Mouse (Mus musculus) left cerebral cortex, postnatal 25 days (tissue): ENCODE data around the gene Tmem8. TPM values are rescaled to one million over a fixed set of nuclear protein-coding genes. Genes with fewer than 3 reads are reported as not detected.
"Not testable (repeated sequence)": the region's sequence is repeated elsewhere in the genome, so short reads cannot be mapped to it uniquely, and the experiment has no call there.

Experiments
- DNase-seq, 2 experiments: peaks; one replicate each; pipeline ENCODE4 v3.0.0; 2022; ENCODE audit warnings: low spot score in 2 of 2, mixed read lengths in 1 of 2
- intact Hi-C: fragments of 180-260 bp; cut with DNase I; formaldehyde crosslinking; loops from one replicate; pipeline ENCODE4 v1.15.1; 2025
- total RNA-seq, 2 experiments: library from RNA; stranded (reverse); gene quantifications; 2 replicates each; pipeline ENCODE4 v1.2.3; 2021

The Tmem8 gene
- total RNA-seq, result 10 to 100 TPM; 11.6 to 13.0 TPM

- DNase-seq, result peak; percentile 54 to 71
- intact Hi-C loops, result no loop called here
Observed at GRCm38 (mm10) chr17:26113181-26113948, at the start of gene Tmem8. Tmem8 (plus strand) TSS chr17:26113299.

- intact Hi-C loops, result no loop called here
- no peak for DNase-seq
Observed at GRCm38 (mm10) chr17:26064916-26065315, 48.2 kb upstream of the Tmem8 start.

GRCm38 (mm10) chr17:26066488-26067020 is 46.5 kb upstream of the Tmem8 start:
- no peak for DNase-seq
- intact Hi-C loops, result no loop called here

GRCm38 (mm10) chr17:26068024-26068830 is 44.9 kb upstream of the Tmem8 start:
- DNase-seq, result no peak
- intact Hi-C loops, result loop anchor here (2.0 kb wide), 1 partner anchor 27 kb away; no protein-coding TSS in a partner anchor

GRCm38 (mm10) chr17:26068831-26069739 is 44.0 kb upstream of the Tmem8 start, which contains the start of gene Rab11fip3:
Rab11fip3 (minus strand) TSS chr17:26069555.
- intact Hi-C loops, result loop anchor here (2.0 kb wide), 1 partner anchor 28 kb away; no protein-coding TSS in a partner anchor

GRCm38 (mm10) chr17:26070136-26070535 is 43.0 kb upstream of the Tmem8 start:
- intact Hi-C loops, result no loop called here
- DNase-seq, result no peak

More at GRCm38 (mm10) chr17:26068831-26069739, 44.0 kb upstream of the Tmem8 start, which contains the start of gene Rab11fip3:
- peak; percentile 84 to 87 for DNase-seq

GRCm38 (mm10) chr17:26075246-26075645 is 37.9 kb upstream of the Tmem8 start:
- intact Hi-C loops, result no loop called here
- peak; percentile 58 to 94 for DNase-seq

- intact Hi-C loops, result no loop called here
- peak in 1 of 2 experiments; percentile 51 for DNase-seq
Observed at GRCm38 (mm10) chr17:26078851-26079250, 34.2 kb upstream of the Tmem8 start.

- intact Hi-C loops, result no loop called here
- DNase-seq, result no peak
Observed at GRCm38 (mm10) chr17:26080867-26081266, 32.2 kb upstream of the Tmem8 start.

GRCm38 (mm10) chr17:26087059-26087564 is 26.0 kb upstream of the Tmem8 start:
- intact Hi-C loops, result no loop called here
- DNase-seq, result no peak

GRCm38 (mm10) chr17:26089905-26090632 is 23.0 kb upstream of the Tmem8 start, which contains the start of gene Decr2:
Decr2 (minus strand) TSS chr17:26090337.
- peak; percentile 84 to 94 for DNase-seq
- intact Hi-C loops, result loop anchor here (1.0 to 10.0 kb wide), 4 partner anchors 49 to 195 kb away; no protein-coding TSS in a partner anchor

- no peak for DNase-seq
- intact Hi-C loops, result loop anchor here (5.0 to 10.0 kb wide), 2 partner anchors 67 to 200 kb away; no protein-coding TSS in a partner anchor
Observed at GRCm38 (mm10) chr17:26094531-26095110, 18.5 kb upstream of the Tmem8 start.

GRCm38 (mm10) chr17:26095121-26095740 is 17.9 kb upstream of the Tmem8 start, which contains the start of gene Nme4:
Nme4 (minus strand) TSS chr17:26095602.
- DNase-seq, result peak; percentile 74
- intact Hi-C loops, result loop anchor here (10.0 kb wide), 1 partner anchor 200 kb away; no protein-coding TSS in a partner anchor

- intact Hi-C loops, result loop anchor here (10.0 kb wide), 1 partner anchor 204 kb away; no protein-coding TSS in a partner anchor
- no peak for DNase-seq
Observed at GRCm38 (mm10) chr17:26098461-26098860, 14.6 kb upstream of the Tmem8 start.

- DNase-seq, result not testable (repeated sequence)
- intact Hi-C loops, result loop anchor here (10.0 kb wide), 1 partner anchor 205 kb away; no protein-coding TSS in a partner anchor
Observed at GRCm38 (mm10) chr17:26099316-26099715, 13.8 kb upstream of the Tmem8 start.

GRCm38 (mm10) chr17:26100166-26100565 is 12.9 kb upstream of the Tmem8 start:
- intact Hi-C loops, result no loop called here
- no peak for DNase-seq

GRCm38 (mm10) chr17:26101478-26101877 is 11.6 kb upstream of the Tmem8 start:
- peak in 1 of 2 experiments; percentile 69 for DNase-seq
- intact Hi-C loops, result no loop called here
